Mouse (Mus musculus) limb, embryonic 10.5 days (tissue): ENCODE results near the gene Dmkn. TPM values are rescaled to one million over a fixed set of nuclear protein-coding genes. Genes with fewer than 3 reads are reported as not detected.

Experiments
- polyA plus RNA-seq: library from polyadenylated mRNA; unstranded; fragments of >200 nt; fragmentation: Nextera tagmentation; extraction: Ambion mirVana; gene quantifications from 2 replicates; pipeline ENCODE4 v1.2.1, GENCODE M21; 2016

The Dmkn gene
- polyA plus RNA-seq, 1 experiment from 2014 or later = not detected

Other genes starting within 250 kb of the Dmkn start
- gene Arhgap33, start 228.7 kb upstream of the Dmkn start, polyA plus RNA-seq = 14.0 and 17.1 TPM in 2 replicates
- 4.7 and 7.0 TPM in 2 replicates for gene Hspb6, start 211.6 kb upstream of the Dmkn start, polyA plus RNA-seq
- gene Proser3, start 211.5 kb upstream of the Dmkn start, polyA plus RNA-seq = 17.8 and 21.6 TPM in 2 replicates
- gene Lin37, start 203.9 kb upstream of the Dmkn start, polyA plus RNA-seq = 42.5 and 45.6 TPM in 2 replicates
- gene U2af1l4, start 200.5 kb upstream of the Dmkn start, polyA plus RNA-seq = 92.5 and 100 TPM in 2 replicates
- gene Gm49396, start 200.4 kb upstream of the Dmkn start, polyA plus RNA-seq = 13.4 and 15.3 TPM in 2 replicates
- 120 and 121 TPM in 2 replicates for gene Psenen, start 200.1 kb upstream of the Dmkn start, polyA plus RNA-seq
- 5.7 and 6.5 TPM in 2 replicates for gene Igflr1, start 198.3 kb upstream of the Dmkn start, polyA plus RNA-seq
- 10.2 and 10.6 TPM in 2 replicates for gene Kmt2b, start 175.0 kb upstream of the Dmkn start, polyA plus RNA-seq
- 0.15 and 0.45 TPM in 2 replicates for gene Zbtb32, start 164.8 kb upstream of the Dmkn start, polyA plus RNA-seq
- gene Upk1a, start 150.9 kb upstream of the Dmkn start, polyA plus RNA-seq = 7.9 and 8.2 TPM in 2 replicates
- 776 and 820 TPM in 2 replicates for gene Cox6b1, start 137.6 kb upstream of the Dmkn start, polyA plus RNA-seq
- gene Etv2, start 127.9 kb upstream of the Dmkn start, polyA plus RNA-seq = 1.3 and 2.5 TPM in 2 replicates
- 150 and 151 TPM in 2 replicates for gene Rbm42, start 113.4 kb upstream of the Dmkn start, polyA plus RNA-seq
- gene Haus5, start 98.8 kb upstream of the Dmkn start, polyA plus RNA-seq = 84.1 and 84.8 TPM in 2 replicates
- gene Pmis2, start 92.2 kb upstream of the Dmkn start, polyA plus RNA-seq = not detected in 2 replicates
- gene 2200002J24Rik, start 64.8 kb upstream of the Dmkn start, polyA plus RNA-seq = not detected in 2 replicates
- 0.08 and 0.38 TPM in 2 replicates for gene Atp4a, start 51.5 kb upstream of the Dmkn start, polyA plus RNA-seq
- gene Tmem147, start 34.2 kb upstream of the Dmkn start, polyA plus RNA-seq = 153 and 159 TPM in 2 replicates
- 0.43 TPM in 1 of 2 replicates, not detected in the other for gene Gapdhs, start 20.1 kb upstream of the Dmkn start, polyA plus RNA-seq
- gene Sbsn, start 12.3 kb upstream of the Dmkn start, polyA plus RNA-seq = 1.1 and 1.4 TPM in 2 replicates
- gene Krtdap, start 24.1 kb downstream of the Dmkn start, polyA plus RNA-seq = not detected in 2 replicates
- not detected in 2 replicates for gene Ffar2, start 60.0 kb downstream of the Dmkn start, polyA plus RNA-seq
- not detected in 2 replicates for gene Ffar3, start 92.4 kb downstream of the Dmkn start, polyA plus RNA-seq
- not detected in 2 replicates for gene Ffar1, start 97.8 kb downstream of the Dmkn start, polyA plus RNA-seq
- 0.59 TPM in 1 of 2 replicates, not detected in the other for gene Cd22, start 116.6 kb downstream of the Dmkn start, polyA plus RNA-seq
- gene Mag, start 151.1 kb downstream of the Dmkn start, polyA plus RNA-seq = 0.21 TPM in 1 of 2 replicates, not detected in the other
- not detected in 2 replicates for gene Hamp2, start 160.9 kb downstream of the Dmkn start, polyA plus RNA-seq
- gene Hamp, start 180.3 kb downstream of the Dmkn start, polyA plus RNA-seq = not detected in 2 replicates
- gene Usf2, start 193.0 kb downstream of the Dmkn start, polyA plus RNA-seq = 28.7 and 33.5 TPM in 2 replicates
- 28.9 and 31.3 TPM in 2 replicates for gene Lsr, start 209.7 kb downstream of the Dmkn start, polyA plus RNA-seq
- gene Fam187b, start 210.0 kb downstream of the Dmkn start, polyA plus RNA-seq = 1.0 and 1.3 TPM in 2 replicates